Mouse (Mus musculus) kidney, postnatal 14 days (tissue): ENCODE measurements around the gene Dnah3.

Experiments
- DNase-seq: peaks from one replicate; pipeline ENCODE4 v3.0.0; 2022; ENCODE audit warnings: mixed read lengths

Gene Dnah3

DNA sequence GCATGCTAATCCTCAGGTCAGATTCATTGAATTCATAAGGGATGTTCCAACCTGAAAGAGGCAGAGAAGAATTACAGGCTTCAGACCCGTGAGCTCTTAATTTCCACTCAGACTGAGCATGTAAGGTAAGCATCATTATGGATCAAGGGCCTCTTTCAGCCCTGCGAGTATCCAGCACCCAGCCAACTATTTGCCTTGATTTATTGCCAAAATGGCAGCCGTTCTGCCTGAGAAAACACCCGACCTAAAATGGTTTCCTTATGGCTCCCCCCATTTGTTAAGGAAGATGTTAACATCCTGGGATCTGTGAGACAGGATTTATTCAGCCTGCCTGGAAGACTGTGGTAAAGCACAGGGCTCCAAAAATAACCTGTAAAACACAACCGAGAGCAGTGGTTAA is 158.0 kb downstream of the Dnah3 start:
- DNase-seq = no peak

DNA sequence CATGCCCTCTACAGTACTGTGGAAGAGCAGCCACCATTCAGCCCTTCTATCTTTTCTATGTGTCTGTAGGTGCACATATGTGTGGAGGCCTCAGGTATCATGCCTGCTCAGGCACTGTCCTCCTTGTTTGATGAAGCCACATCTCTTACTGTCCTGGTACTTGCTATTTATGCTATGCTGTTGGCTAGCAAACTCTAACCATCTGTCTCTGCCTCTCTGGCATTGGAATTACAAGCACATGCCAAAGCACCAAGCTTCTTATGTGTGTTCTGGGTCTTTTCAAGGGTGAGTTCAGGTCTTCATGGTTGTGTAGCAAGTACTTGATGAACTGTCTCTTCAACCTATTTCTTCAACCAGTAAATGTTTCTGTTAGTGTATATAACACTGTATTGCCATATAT is 158.8 kb downstream of the Dnah3 start:
- no peak for DNase-seq

DNA sequence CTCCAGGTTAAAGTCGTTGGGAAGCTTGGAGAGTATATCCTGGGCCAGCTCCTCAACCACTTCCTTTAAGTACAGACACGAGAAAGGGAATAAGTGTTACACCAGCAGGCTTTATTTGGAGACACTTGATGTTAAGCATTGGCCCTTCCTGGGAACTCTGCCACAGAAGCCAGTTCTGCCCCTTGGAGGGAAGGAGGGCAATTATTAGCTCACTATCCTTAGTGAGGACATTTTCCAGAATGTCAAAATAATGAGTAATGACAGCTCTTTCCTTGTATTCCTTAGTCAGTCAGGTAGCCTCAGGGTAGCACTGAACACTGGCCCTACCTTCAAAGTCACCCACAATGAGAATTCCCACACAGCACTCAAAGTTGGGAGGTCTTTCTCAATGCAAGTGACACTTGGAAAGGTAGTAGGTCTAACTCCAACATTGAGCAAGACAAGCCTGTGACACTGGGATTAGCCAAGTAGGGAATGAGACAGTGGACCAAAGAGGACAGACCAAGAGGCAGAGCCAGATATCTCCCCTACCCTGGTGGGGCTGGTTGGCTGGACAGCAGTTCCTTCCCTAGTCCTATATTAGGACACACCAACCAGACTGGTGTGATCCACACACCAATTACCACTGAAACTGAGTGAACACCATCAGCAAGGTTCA is 166.2 kb downstream of the Dnah3 start:
- no peak for DNase-seq

DNA sequence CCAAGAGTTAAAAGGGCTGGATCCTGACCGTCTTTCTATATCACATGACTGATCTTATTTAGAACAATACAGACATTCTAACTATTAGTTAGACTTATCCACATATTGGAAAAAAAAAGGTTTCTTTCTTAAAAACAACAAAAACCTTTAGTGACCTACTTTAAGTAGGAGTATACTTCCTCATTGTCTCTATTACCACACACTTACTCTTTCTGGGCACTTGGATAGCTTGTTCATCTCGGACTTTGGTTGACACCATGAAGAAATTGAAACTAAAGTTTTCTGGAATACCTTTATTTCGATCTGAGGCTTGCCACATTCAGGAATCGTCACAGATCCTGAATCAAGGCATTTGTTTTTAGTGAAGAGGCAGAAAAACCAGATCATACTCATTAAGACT is 174.0 kb downstream of the Dnah3 start:
- no peak for DNase-seq

DNA sequence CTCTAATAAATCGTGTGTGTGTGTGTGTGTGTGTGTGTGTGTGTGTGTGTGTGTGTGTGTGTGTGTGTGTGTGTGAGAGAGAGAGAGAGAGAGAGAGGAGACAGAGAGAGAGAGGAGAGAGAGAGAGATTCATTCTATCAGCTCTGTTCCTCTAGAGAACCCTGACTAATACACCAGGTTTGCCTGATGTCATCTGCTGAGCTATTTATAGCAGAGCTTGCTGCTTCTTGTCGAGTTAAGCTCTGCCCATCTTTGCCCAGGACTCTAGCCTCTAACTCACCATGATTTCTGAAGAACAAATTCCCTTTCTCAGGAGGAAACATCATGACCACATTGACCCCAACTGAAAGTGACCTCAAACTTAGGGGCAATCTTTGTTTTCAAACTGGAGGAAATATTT is 174.6 kb downstream of the Dnah3 start:
- DNase-seq = no peak

DNA sequence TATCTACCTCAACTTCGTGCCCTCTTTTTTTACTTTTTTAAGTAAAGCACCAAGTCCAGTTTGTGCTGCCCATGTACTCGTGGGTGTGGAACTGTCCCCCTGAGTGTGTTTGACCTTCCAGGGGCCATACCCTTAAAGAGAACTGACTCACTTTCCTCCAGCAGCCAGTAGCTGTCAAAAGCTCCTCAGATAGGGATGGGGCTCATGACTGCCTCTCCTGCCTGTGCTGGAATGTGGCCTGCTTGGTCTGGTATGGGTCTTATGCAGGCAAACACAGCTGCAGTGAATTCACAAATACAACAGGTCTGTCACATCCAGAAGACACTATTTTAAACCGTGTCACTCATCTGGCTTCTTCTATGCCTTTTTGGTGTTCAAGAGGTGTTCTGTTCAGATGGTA is 183.4 kb downstream of the Dnah3 start:
- DNase-seq = no peak

DNA sequence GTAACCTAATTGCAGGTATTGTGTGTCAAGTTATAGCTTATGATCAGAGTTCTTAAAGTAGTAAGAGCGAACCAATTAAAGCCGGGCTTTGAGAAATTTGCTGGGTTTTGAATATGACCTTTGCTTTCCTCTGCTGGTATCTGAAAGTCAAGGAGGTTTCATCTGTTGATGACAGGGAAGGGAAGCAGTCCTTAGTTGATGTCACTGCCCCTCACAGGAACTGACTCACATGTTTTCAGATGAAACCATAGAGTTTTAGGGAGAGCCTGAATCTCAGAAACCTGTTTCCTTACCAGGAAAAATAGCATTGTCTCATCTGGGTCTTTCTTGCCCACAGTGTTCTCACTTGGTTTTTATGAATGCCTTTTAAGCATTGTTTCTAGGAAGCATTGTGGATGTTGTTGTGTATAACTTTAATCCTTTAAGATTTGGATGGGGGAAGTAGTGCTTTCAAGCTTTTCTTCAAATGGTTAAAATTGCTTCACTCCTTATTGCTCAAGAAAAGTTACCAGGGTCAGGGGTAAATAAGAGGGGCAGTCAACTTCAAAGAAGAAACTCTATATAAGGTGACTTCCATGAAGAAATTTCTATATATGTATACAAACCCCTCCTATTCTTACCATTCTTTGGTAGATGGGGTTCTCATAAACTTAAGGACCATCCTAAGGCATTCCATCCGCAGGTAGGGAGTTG is 188.4 kb downstream of the Dnah3 start:
- DNase-seq = no peak

DNA sequence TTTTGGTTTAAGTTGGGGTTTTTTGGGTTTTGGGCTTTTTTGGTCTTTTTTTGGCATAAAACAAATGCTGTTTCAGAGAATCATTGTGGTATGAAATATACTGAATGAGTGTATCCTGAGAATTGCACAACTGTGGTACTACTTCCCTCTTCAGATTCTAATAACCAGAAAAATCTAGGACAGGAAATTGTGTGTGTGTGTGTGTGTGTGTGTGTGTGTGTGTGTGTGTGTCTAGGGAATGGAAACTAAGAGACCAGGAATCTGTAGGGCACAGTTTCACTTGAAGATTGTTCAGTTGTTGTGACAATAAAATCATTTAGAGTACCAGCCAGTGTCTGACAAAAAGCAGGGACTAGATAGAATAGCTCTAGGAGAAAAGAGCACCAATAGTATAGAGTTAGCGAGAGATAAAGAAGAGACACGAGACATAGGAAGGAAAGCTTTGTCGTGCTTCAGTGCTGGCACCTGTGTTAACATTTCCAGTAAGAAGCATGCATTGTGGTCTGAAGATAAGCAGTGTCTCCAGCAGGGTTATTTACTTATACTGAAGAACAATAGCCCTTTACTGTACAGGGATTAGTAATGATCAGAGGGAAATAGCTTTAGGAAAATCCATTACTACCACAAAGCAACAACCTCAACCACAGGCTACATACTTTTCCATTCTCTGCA is 195.6 kb downstream of the Dnah3 start:
- DNase-seq = no peak

DNA sequence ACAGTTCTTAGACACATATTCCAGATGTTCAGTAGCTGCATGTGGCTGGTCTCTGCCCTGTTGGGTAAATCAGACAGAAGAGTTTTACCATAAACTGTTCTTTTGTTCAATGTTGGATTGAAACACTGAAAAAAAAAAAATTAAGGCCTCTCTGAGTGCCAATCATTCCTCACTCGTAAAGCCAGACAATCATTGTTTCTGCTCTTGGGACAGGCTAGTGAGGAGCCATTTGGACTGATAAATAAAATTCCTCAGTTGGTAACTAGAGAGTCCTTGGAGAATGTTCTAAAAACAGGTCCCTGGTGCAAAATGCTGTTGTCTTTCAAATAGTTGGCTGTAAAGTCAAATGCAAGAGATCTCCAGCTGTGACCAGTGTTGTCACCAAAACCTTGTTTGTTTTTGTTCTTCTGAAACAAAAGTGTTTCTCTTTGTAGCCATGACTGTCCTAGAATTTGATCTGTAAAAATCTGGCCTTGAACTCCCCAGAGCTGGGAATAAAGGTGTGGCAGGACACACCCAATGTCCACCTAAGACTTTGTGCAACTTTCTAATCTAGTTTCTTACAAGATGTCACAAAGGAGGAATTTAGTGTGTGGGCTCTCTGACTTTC is 196.7 kb downstream of the Dnah3 start:
- no peak for DNase-seq

DNA sequence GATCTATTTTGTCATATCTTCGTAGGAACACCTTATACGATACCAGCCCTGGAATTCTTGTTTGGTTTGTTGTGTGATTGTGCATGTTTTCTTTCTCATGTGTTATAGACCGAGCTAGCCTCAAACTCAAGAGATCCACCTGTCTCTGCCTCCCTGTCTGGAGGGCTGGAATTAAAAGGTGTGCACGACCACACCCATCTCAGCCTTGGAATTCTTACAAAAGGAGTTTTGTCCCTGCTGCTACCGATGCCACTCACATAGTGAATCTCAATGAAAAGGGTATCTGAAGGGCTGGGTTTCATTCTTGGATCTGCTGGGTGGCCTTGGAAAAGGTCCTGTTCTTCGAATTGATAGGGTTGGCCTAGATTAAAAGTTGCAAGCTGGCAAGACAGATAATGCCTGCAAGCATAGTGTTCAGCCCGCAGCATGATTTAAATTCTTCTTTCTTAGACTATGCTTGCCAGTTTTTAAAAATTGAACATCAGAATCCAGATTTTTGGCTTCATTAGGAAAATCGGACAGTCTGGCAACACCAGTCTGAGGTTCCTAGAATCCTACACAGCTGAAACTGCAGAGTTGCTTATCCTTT is 197.5 kb downstream of the Dnah3 start:
- DNase-seq = no peak

DNA sequence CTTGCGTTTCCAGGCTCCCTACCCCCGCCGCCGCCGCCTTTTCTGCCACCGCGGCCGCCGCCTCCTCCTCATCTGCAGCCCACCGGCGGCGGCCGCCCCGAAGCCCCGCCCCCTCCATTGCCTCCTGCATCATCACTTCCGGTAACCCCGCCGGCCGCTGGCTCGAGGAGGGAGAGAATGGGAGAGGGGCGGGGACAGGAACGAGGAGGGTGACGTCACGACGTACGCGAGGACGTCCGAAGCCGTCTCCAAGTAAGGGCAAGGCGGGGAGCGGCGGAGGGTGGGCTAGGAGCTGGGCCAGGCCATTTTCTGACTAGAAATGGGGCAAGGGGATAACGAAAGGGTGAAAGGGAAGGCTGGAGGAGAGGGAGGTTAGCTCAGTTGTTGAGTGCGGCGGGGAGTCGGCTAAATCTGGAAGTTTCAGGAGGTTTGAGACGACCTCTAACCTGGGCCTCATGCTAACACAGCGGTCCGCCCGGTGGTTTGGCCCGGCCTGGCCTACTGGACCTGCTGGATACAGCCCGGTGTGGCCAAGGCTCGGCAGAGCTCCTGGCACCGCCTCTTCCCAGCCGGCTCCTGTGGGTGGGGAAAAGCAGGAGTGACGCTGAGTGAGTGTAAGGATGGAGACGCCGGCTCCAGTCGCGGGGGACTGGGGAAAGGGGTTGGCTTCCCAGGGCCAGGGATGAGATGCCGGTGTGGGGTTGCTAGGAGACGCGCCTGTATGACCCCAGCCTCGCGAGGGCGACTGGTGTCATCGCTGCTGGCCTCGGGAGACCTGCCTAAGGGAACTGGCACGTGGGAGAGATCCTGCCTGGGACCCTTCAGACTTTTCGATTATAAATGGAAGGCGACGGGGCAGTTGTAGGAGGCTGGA is 199.2 kb downstream of the Dnah3 start, which contains the start of the genes Lyrm1 and Dcun1d3:
TSS of gene Lyrm1 (plus strand) at position 223 of the 874 bp plus-strand sequence.
TSS of gene Dcun1d3 (minus strand) at position 660 of the 874 bp plus-strand sequence.
- peak; percentile 99 for DNase-seq

DNA sequence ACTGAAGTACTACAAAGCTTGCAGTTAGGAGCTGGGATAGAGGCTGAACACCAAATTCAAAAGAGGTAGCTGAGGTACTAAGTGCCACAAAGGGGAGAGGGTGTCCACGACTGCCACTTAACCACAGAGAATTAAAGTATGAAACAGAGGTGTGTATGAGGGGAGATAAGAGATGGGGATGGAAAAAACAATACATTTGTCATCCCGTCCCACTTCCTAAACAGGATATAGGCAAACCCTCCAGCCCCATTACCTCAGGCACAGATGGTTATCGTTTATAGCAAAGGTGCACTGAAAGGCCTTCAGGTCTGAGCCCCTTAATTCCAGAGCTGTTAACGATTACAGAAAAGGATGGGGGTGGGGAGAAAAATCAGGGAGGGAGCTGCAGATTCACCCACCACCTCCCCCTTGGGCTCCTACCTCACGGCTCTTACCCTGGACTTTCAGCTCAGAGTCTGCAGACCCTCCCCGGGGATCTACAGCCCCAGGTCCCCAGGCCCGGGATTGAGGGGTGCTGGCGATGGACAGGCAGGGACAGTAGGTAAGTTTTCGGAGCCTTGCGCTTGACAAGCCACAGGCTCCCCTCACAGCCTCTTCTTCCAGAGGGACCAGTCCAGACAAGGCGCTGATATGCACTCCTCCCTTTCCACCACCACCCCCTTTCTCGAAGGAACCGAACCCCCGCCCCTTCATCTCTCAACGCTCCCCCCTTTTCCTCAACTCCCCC is 200.1 kb downstream of the Dnah3 start:
- DNase-seq = peak; percentile 54

DNA sequence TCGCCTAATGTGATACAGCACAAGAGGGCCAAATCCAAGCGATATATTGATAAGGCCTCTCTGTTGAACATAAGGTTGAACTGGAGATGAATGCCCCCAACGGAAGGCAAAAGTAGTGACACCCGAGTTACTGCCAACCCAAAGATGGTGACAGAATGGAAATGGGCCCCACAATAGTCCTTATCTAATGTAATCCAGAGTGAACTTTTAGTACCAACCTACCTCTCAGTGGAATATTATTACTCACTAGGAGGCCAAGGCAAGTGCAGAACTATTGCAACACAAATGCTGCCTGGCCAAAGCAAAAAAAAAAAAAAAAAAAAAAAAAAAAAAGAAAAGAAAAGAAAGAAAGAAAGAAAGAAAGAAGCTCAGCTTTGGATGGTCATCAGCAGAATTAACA is 202.3 kb downstream of the Dnah3 start:
- DNase-seq = no peak

DNA sequence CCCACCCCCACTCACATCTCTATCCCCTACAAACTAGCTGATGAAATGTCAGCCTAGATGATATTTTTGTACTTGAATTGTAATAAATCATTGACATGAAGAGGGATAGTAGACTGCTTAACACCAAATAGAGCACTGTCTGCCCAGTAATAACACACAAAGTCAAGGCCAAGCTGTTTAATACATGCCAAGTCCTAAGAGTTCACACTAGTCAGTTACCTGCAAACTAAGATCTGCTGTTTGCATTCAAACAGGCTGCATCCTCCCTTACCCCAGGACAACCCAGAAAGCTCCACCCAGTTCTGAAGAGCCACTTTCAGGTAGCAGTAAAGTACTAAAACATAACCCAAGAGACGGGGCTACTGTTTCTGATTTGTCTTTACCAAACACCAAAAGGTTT is 202.9 kb downstream of the Dnah3 start:
- no peak for DNase-seq

DNA sequence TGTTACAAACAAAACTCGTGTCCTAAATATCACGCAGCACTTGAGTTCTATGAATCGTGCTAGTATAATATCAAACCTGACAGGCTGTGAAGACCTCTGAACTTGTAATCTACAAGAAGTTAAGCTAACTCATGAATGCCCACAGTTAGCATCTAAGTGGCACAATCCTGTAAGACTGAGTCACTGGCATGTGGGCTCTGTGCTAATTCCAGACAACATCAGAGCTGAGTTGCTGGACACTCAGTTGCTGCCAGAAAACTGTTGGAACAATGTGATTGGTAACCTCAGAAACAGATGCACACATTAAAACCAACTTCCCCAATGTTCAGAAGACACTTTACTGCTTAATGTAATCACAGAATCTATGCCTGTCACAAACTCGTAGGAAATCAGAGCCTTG is 207.2 kb downstream of the Dnah3 start:
- DNase-seq = no peak

DNA sequence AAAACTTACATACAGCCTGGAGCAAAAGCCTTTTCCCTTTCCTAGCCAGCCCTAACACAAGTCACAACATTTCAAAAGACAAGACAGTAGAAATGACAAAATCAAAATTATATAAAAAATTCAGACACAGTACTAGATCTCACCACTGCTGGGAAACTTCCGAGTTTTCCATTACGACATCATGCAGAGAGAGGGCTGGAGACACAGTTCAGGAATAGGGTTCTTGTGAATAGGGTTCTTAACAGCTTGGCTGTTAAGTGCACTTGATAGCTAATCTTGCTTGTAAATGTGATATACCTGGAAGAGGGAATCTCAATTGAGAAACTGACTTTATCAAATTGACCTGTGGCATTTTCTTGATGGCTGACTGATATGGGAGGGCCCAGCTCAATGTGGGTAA is 213.9 kb downstream of the Dnah3 start:
- no peak for DNase-seq

DNA sequence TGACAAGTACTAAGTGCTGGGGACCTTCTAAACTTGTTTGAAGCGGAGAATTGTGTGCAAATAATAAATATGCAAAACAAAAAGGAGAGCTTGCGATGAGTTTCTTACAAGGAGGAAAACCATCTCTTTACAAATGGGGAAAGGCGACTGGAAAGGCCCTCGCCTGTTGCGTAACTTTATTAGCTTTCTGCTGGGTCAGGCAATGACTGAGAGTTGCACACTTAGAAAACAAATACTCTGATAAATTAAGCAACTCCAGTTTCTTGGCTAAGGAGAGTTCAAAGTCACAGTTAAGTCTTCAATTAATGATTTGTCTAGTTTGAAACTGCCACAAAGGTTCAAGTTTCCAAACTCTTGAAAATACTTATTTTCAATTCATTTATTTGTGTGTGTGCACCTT is 214.7 kb downstream of the Dnah3 start:
- peak; percentile 28 for DNase-seq

DNA sequence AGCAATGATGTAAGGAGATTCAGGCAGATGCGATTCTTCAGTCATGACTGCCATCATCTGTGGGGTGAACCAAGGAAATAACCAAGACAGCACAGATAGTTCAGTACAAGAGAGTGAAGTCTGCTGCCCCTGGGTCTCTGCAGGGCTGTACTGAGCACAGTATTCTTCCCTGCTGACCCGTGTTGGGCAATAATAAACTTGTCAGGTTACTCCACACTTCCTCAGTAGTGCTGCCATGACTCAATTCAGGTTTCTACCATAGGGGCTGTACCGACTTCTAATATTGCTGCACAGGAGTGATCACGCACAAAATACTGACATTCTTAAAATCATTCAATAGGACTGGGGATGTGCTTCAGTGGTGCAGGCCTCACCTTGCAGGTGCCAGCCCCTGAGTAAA is 215.9 kb downstream of the Dnah3 start:
- DNase-seq = no peak

DNA sequence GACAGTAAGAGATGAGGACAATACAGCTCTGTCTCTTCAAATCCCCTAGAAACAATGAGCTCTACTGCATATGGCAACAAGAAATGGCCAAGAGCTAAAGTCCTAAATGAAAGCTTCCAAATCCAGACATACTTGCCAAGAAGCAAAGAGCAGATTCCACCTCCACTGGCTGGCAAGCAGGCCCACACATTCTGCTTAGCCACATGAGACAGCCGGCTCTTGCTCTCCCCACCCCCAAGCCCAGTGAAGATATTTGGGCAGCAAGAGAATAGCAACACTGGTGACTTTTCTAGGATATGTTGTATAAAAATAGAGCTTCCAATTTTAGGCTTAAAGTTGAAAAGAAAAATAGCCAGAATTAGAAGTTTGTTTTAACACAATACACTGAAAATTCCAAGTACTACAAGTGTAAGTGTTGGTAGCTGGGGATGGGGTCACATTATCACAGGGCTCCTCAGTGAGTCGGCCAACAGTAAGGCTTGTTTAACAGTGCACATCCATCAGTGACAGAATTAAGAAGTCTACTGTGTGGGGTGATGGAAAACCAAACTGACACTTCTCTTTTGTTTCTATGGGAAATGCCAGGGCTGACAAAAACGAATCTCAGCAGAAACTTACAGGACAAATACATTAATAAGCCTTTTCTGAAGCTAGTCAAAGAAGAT is 219.2 kb downstream of the Dnah3 start:
- peak; percentile 66 for DNase-seq

DNA sequence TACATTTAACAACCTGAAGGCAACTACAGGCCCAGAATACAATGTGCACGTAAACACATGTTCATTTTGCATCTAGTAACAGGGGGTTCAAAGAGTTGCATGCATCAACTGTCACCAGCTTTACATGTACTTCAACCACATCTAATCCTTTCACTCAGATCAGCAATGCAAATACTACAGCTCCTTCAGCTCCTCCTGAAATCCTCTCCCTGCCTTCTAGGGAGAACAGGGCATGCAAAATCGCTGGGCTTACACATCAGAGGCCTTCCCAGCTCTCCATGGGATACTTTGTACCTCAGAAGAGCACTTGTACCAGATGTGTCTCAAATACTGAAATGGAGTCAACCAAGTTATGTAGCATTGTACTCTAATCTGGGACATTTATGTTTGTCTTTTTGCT is 222.0 kb downstream of the Dnah3 start:
- no peak for DNase-seq
